Mouse (Mus musculus) myocyte (in vitro differentiated cells): ENCODE measurements at regions not wholly inside any gene's neighbourhood (a gene's known extent, or its start where the extent isn't known, plus 50 kb on each side); places are given as distances from the start of the nearest gene placed in this dataset.

ENCODE experiments used
- H3K27me3 ChIP-seq: one replicate; pipeline ENCODE4 v1.6.1; 2011; ENCODE audit not compliant: control insufficient read depth, insufficient read depth, insufficient read length
- H3K36me3 ChIP-seq: one replicate; pipeline ENCODE4 v1.6.1; 2011; ENCODE audit not compliant: control insufficient read depth, insufficient read depth
- H3K4me2 ChIP-seq: one replicate; pipeline ENCODE4 v1.6.1; 2011; ENCODE audit warnings: low read depth, control low read depth
- H3K4me3 ChIP-seq: one replicate; pipeline ENCODE4 v1.5.1; 2011; ENCODE audit warnings: mild to moderate bottlenecking, control low read depth, moderate library complexity
- H3K79me2 ChIP-seq: one replicate; pipeline ENCODE4 v1.6.1; 2011; ENCODE audit not compliant: control insufficient read depth, insufficient read depth
- H3ac ChIP-seq: one replicate; pipeline ENCODE4 v1.6.1; 2011; ENCODE audit not compliant: control insufficient read depth, insufficient read length
- CEBPB ChIP-seq: IDR thresholded peaks from 2 replicates; pipeline ENCODE4 v1.6.1; 2011; ENCODE audit warnings: mild to moderate bottlenecking, moderate library complexity; ENCODE audit not compliant: poor library complexity, insufficient read depth, severe bottlenecking
- E2F4 ChIP-seq: IDR thresholded peaks from one replicate; pipeline ENCODE4 v1.6.1; 2011; ENCODE audit warnings: mild to moderate bottlenecking, control low read depth, moderate library complexity; ENCODE audit not compliant: insufficient read depth
- MAX ChIP-seq: IDR thresholded peaks from one replicate; pipeline ENCODE4 v1.6.1; 2011; ENCODE audit warnings: low read depth, mild to moderate bottlenecking, control low read depth
- MYOD1 ChIP-seq, 3 experiments: IDR thresholded peaks; one replicate each; pipeline ENCODE4 v1.6.1; 2011; ENCODE audit warnings: control low read depth in 2 of 3, low read depth in 2 of 3, mild to moderate bottlenecking in 2 of 3, moderate library complexity in 1 of 3; ENCODE audit not compliant: insufficient read length in 2 of 3, control insufficient read depth in 1 of 3
- MYOG ChIP-seq, 3 experiments: IDR thresholded peaks; one replicate each; pipeline ENCODE4 v1.6.1; 2011; ENCODE audit warnings: control low read depth in 2 of 3, low read depth in 2 of 3, mild to moderate bottlenecking in 2 of 3; ENCODE audit not compliant: insufficient read length in 2 of 3, control insufficient read depth in 1 of 3, insufficient read depth in 1 of 3
- POLR2A ChIP-seq: IDR thresholded peaks from one replicate; pipeline ENCODE4 v1.6.1; 2011; ENCODE audit warnings: low read depth, mild to moderate bottlenecking, control low read depth, moderate library complexity; ENCODE audit not compliant: insufficient read length
- POLR2AphosphoS2 ChIP-seq: IDR thresholded peaks from one replicate; pipeline ENCODE4 v1.6.1; 2011; ENCODE audit warnings: low read depth, control low read depth; ENCODE audit not compliant: insufficient read length
- REST ChIP-seq: IDR thresholded peaks from one replicate; pipeline ENCODE4 v1.6.1; 2011; ENCODE audit warnings: mild to moderate bottlenecking, control low read depth, moderate library complexity; ENCODE audit not compliant: insufficient read depth, insufficient read length
- SRF ChIP-seq: IDR thresholded peaks from one replicate; pipeline ENCODE4 v1.6.1; 2011; ENCODE audit warnings: low read depth; ENCODE audit not compliant: control insufficient read depth, insufficient read length
- TCF12 ChIP-seq: IDR thresholded peaks from one replicate; pipeline ENCODE4 v1.6.1; 2011; ENCODE audit warnings: mild to moderate bottlenecking, control low read depth; ENCODE audit not compliant: poor library complexity, insufficient read depth, severe bottlenecking
- TCF3 ChIP-seq: IDR thresholded peaks from one replicate; pipeline ENCODE4 v1.6.1; 2011; ENCODE audit warnings: low read depth, control low read depth; ENCODE audit not compliant: insufficient read length
- USF1 ChIP-seq: IDR thresholded peaks from one replicate; pipeline ENCODE4 v1.6.1; 2011; ENCODE audit warnings: low read depth, mild to moderate bottlenecking, control low read depth, moderate library complexity

- no peaks in the 10 kb centered on the region for H3K27me3 ChIP-seq
- H3K4me3 ChIP-seq, result no peak overlapping the region
- H3K79me2 ChIP-seq, result no peaks in the 10 kb centered on the region
- TF ChIP-seq REST (no peak), SRF (no peak)
- H3K36me3 ChIP-seq, result no peaks in the 10 kb centered on the region
- no peak overlapping the region for H3ac ChIP-seq
- H3K4me2 ChIP-seq, result no peak overlapping the region
These were observed 93.2 kb downstream of the Gadd45g start for GRCm38 (mm10) chr13:51939715-51940114.

GRCm38 (mm10) chr13:51946171-51946570 is 99.7 kb downstream of the Gadd45g start:
- Histone ChIP-seq H3K4me3 (no peak overlapping the region), H3K79me2 (no peaks in the 10 kb centered on the region), H3K27me3 (no peaks in the 10 kb centered on the region), H3ac (no peak overlapping the region), H3K36me3 (no peaks in the 10 kb centered on the region), H3K4me2 (peak overlapping the region; percentile 5)
- TF ChIP-seq MYOG (IDR thresholded peaks at IDR 0.05; ENCODE audit: control insufficient read depth in 1 of 3, insufficient read depth in 1 of 3, insufficient read length in 2 of 3, low read depth in 2 of 3), result peak in 1 of 3 experiments; percentile 10
- TF ChIP-seq MAX, result no peak

- no peaks in the 10 kb centered on the region for H3K36me3 ChIP-seq
- H3K4me2 ChIP-seq, result no peak overlapping the region
- H3ac ChIP-seq, result no peak overlapping the region
- TF ChIP-seq E2F4, result no peak
- TF ChIP-seq TCF12, result no peak
- no peak for TF ChIP-seq MAX
- no peaks in the 10 kb centered on the region for H3K79me2 ChIP-seq
- H3K27me3 ChIP-seq, result no peaks in the 10 kb centered on the region
- no peak overlapping the region for H3K4me3 ChIP-seq
These were observed 102.4 kb downstream of the Gadd45g start for GRCm38 (mm10) chr13:51948896-51949295.

- no peak for TF ChIP-seq TCF12
- TF ChIP-seq MAX, result no peak
- no peak for TF ChIP-seq USF1
- no peak for TF ChIP-seq POLR2AphosphoS2
- no peak for TF ChIP-seq MYOG (IDR thresholded peaks at IDR 0.05; ENCODE audit: control insufficient read depth in 1 of 3, insufficient read depth in 1 of 3, insufficient read length in 2 of 3, low read depth in 2 of 3)
- TF ChIP-seq SRF, result no peak
- TF ChIP-seq TCF3, result no peak
- H3K27me3 ChIP-seq, result no peaks in the 10 kb centered on the region
- no peaks in the 10 kb centered on the region for H3K36me3 ChIP-seq
- H3K79me2 ChIP-seq, result no peaks in the 10 kb centered on the region
- H3K4me3 ChIP-seq, result no peak overlapping the region
- H3ac ChIP-seq, result no peak overlapping the region
- H3K4me2 ChIP-seq, result no peak overlapping the region
These were observed 105.1 kb downstream of the Gadd45g start for GRCm38 (mm10) chr13:51951506-51952038.

- no peak overlapping the region for H3K4me2 ChIP-seq
- no peaks in the 10 kb centered on the region for H3K79me2 ChIP-seq
- no peak for TF ChIP-seq MYOG (IDR thresholded peaks at IDR 0.05; ENCODE audit: control insufficient read depth in 1 of 3, insufficient read depth in 1 of 3, insufficient read length in 2 of 3, low read depth in 2 of 3)
- no peaks in the 10 kb centered on the region for H3K36me3 ChIP-seq
- no peak overlapping the region for H3K4me3 ChIP-seq
- no peak overlapping the region for H3ac ChIP-seq
- no peaks in the 10 kb centered on the region for H3K27me3 ChIP-seq
These were observed 106.6 kb downstream of the Gadd45g start for GRCm38 (mm10) chr13:51953084-51953483.

- H3ac ChIP-seq, result no peak overlapping the region
- H3K4me3 ChIP-seq, result no peak overlapping the region
- no peak for TF ChIP-seq MYOG (IDR thresholded peaks at IDR 0.05; ENCODE audit: control insufficient read depth in 1 of 3, insufficient read depth in 1 of 3, insufficient read length in 2 of 3, low read depth in 2 of 3)
- TF ChIP-seq MYOD1 (IDR thresholded peaks at IDR 0.05; ENCODE audit: control insufficient read depth in 1 of 3, insufficient read length in 2 of 3, low read depth in 2 of 3), result no peak
- no peak for TF ChIP-seq SRF
- no peak for TF ChIP-seq E2F4
- no peak for TF ChIP-seq CEBPB
- no peak for TF ChIP-seq POLR2A
- TF ChIP-seq TCF12, result no peak
- TF ChIP-seq REST, result no peak
- no peak for TF ChIP-seq POLR2AphosphoS2
- no peak for TF ChIP-seq MAX
- no peak for TF ChIP-seq TCF3
- TF ChIP-seq USF1, result no peak
- H3K79me2 ChIP-seq, result no peaks in the 10 kb centered on the region
- H3K36me3 ChIP-seq, result no peaks in the 10 kb centered on the region
- H3K27me3 ChIP-seq, result no peaks in the 10 kb centered on the region
- H3K4me2 ChIP-seq, result no peak overlapping the region
These were observed 107.1 kb downstream of the Gadd45g start for GRCm38 (mm10) chr13:51953569-51953968.
